ENCODE assay signal across 8 mouse cellular contexts in the genomic region with DNA sequence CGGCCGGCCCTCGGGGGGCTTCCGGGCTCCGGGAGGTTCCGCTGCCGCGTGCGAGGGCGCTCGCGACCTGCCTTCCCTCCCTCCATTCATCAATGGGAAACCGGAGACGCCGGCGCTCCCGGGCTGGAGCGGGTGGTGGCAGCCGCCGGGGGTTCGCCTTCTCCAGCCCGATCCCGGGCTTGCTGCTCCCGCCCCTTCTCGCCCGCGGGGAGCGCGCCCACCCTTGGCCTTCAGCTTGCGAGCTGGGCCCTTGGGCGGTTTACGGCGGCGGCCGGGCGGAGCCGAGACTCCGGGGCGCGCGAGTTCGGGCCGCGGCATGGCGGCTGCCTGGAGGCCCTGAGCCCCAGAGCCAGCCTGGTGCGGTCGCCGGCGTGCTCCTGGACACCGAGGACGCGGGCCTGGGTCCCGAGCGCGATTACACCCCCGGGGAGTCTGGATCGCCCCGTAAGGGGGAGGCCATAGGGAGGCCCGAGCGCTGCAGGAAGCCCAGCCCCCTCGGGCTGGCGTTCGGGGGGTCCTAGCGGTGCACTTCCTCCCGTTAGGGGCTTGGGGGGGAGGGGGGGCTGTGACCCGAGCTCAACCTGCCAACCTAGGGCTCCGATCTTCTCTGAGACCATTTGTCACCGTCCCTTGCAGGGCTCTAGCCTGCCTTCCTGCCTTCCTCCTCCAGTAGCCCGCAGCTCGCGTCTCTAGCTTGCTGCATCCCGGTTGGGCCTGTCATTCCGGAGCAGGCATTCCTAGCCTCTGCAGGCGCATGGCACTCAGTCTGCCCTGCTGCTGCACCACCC. TPM values are rescaled to one million over a fixed set of nuclear protein-coding genes. Genes with fewer than 3 reads are reported as not detected.
DNase-seq lines count a peak whose midpoint lies in the region; ATAC-seq lines count a peak whose summit lies in the region.

No protein-coding gene starts in this region.

- WGBS in limb, embryonic 12.5 days, result 1% methylated on average over 69 of the region's 74 CpGs
- under 1% methylated on average over 66 of the region's 74 CpGs for WGBS in midbrain, embryonic 12.5 days

- peak overlapping the region; percentile 97 for H3K9ac ChIP-seq in limb, embryonic 12.5 days (replicated peaks)
- peak overlapping the region; percentile 95 for H3K9ac ChIP-seq in midbrain, embryonic 12.5 days (replicated peaks)

- H3K36me3 ChIP-seq in limb, embryonic 12.5 days, result no peaks in the 10 kb centered on the region
- no peaks in the 10 kb centered on the region for H3K36me3 ChIP-seq in midbrain, embryonic 12.5 days

- peak; percentile 61 for DNase-seq in adrenal gland, adult 8-10 months
- DNase-seq in embryo, embryonic 11.5 days (ENCODE audit: low read depth, low spot score), result peak; percentile 40
- DNase-seq in heart, adult 11 months, result peak; percentile 97
- DNase-seq in kidney, adult 11 months, result peak; percentile 69
- peak; percentile 43 for DNase-seq in spleen, adult 12 weeks (ENCODE audit: low spot score)

- no peaks in the 10 kb centered on the region for H3K9me3 ChIP-seq in limb, embryonic 12.5 days
- H3K9me3 ChIP-seq in midbrain, embryonic 12.5 days, result no peaks in the 10 kb centered on the region

- H3K4me1 ChIP-seq in limb, embryonic 12.5 days (replicated peaks), result peaks cover 21% of the 10 kb centered on the region
- peaks cover 42% of the 10 kb centered on the region for H3K4me1 ChIP-seq in midbrain, embryonic 12.5 days

- H3K27ac ChIP-seq in limb, embryonic 12.5 days, result peak overlapping the region; percentile 99
- H3K27ac ChIP-seq in midbrain, embryonic 12.5 days (replicated peaks), result peak overlapping the region; percentile 95

- H3K4me2 ChIP-seq in limb, embryonic 12.5 days, result peak overlapping the region; percentile 63
- peak overlapping the region; percentile 62 for H3K4me2 ChIP-seq in midbrain, embryonic 12.5 days (replicated peaks)

- peak; percentile 35; the same call in 1 of the 2 replicates for ATAC-seq in limb, embryonic 12.5 days (ENCODE audit: insufficient number of reproducible peaks, insufficient read depth, low FRiP score, low TSS enrichment, low read depth)
- peak; percentile 32 for ATAC-seq in midbrain, embryonic 12.5 days (ENCODE audit: low FRiP score, low read depth)
- ATAC-seq in monocyte, adult 5-6 weeks (replicated peaks; ENCODE audit: insufficient number of reproducible peaks, low FRiP score, low TSS enrichment, poor library complexity, severe bottlenecking), result no peak

- H3K27me3 ChIP-seq in limb, embryonic 12.5 days, result no peaks in the 10 kb centered on the region
- H3K27me3 ChIP-seq in midbrain, embryonic 12.5 days, result no peaks in the 10 kb centered on the region

- H3K4me3 ChIP-seq in limb, embryonic 12.5 days (replicated peaks), result peak overlapping the region; percentile 87
- H3K4me3 ChIP-seq in midbrain, embryonic 12.5 days, result peak overlapping the region; percentile 75

RNA-seq across cellular contexts. Expression of gene Elovl6, which starts 1.8 kb away (rescaled TPM):
- 10 to 100 TPM; 37.7 to 86.6 (median 48.4) TPM for total RNA-seq in adrenal gland, adult 8-10 months (2022)
- polyA plus RNA-seq in limb, embryonic 12.5 days (2016; fragmentation: Nextera tagmentation; extraction: Ambion mirVana), result 35.2 and 41.5 TPM in 2 replicates
- polyA plus RNA-seq in midbrain, embryonic 12.5 days (2016; fragmentation: Nextera tagmentation; extraction: Ambion mirVana), result 34.4 and 35.5 TPM in 2 replicates
- 4.9 to 14.4 TPM (median 6.5 TPM) in 3 replicates for total RNA-seq in monocyte, adult 5-6 weeks (2017)

Comparison
In these comparisons a context has a peak if more than half of its experiments do, and no peak if none do; other contexts are left out.
1. DNase-seq: peak in every context shown above with its lines; median percentile 97 in heart, adult 11 months; 69 in kidney, adult 11 months; 61 in adrenal gland, adult 8-10 months; 43 in spleen, adult 12 weeks; 40 in embryo, embryonic 11.5 days.